Mouse (Mus musculus): ENCODE results near the gene Sgcd.
"Not testable (repeated sequence)": the region's sequence is repeated elsewhere in the genome, so short reads cannot be mapped to it uniquely, and the experiment has no call there.

DNA sequence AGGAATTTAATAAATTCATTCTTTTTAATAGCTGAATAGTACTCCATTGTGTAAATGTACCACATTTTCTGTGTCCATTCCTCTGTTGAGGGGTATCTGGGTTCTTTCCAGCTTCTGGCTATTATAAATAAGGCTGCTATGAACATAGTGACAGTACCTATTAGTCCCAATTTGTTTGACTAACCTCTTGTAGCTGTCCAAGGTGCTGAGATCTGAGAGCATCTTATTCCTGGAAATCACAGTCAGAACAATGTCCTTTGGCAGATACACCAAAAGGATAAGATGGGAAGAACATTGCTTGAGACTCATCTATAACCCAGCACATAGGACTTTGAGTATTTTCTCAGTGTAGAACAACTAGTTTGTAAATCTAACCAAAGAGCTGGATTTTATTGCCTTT lies 485.5 kb downstream of the Sgcd start:
- not testable (repeated sequence) for TF ChIP-seq CTCF (IDR thresholded peaks at IDR 0.05; ENCODE audit: borderline replicate concordance, extremely low read depth, insufficient read depth, insufficient read length); POLR2A (IDR thresholded peaks at IDR 0.05; ENCODE audit: borderline replicate concordance, extremely low read depth, insufficient read depth, insufficient read length, poor library complexity, severe bottlenecking)
